Mouse (Mus musculus) heart, embryonic 14.5 days (tissue): ENCODE measurements around the gene Mybph. TPM values are rescaled to one million over a fixed set of nuclear protein-coding genes. Genes with fewer than 3 reads are reported as not detected.
A peak's percentile ranks its signal among the peaks of the same experiment; 100 is the strongest.

ENCODE experiments used
- ATAC-seq: fragments of 200-750 bp; cut with Nextera tagmentation; 2 replicates; pipeline ENCODE4 v1.8.0; 2017; ENCODE audit warnings: low read depth, moderate TSS enrichment; ENCODE audit not compliant: insufficient number of reproducible peaks, insufficient read depth, low FRiP score
- H3K27ac ChIP-seq, 2 experiments: fragments of 200-500 bp in 1 of 2; fragments of 300-500 bp in 1 of 2; sonication (generic) in 1 of 2; replicated peaks in 1 of 2; 2 replicates each; pipeline ENCODE4 v1.5.1; 2012 to 2014; ENCODE audit warnings: low read depth in 2 of 2, low read length in 2 of 2, control low read depth in 1 of 2, mild to moderate bottlenecking in 1 of 2, mixed read lengths in 1 of 2; ENCODE audit not compliant: control insufficient read depth in 1 of 2, insufficient read depth in 1 of 2
- H3K27me3 ChIP-seq: fragments of 300-500 bp; sonication (generic); 2 replicates; pipeline ENCODE4 v1.6.1; 2014; ENCODE audit warnings: mild to moderate bottlenecking, low read length, control low read depth; ENCODE audit not compliant: control insufficient read depth, insufficient read depth
- H3K36me3 ChIP-seq: fragments of 300-500 bp; sonication (generic); 2 replicates; pipeline ENCODE4 v1.6.1; 2014; ENCODE audit warnings: mild to moderate bottlenecking, control low read depth, low read length, mixed read lengths; ENCODE audit not compliant: control insufficient read depth, insufficient read depth
- H3K4me1 ChIP-seq, 2 experiments: fragments of 200-500 bp in 1 of 2; fragments of 300-500 bp in 1 of 2; sonication (generic) in 1 of 2; 2 replicates each; pipeline ENCODE4 v1.6.1; 2012 to 2014; ENCODE audit warnings: low read length in 2 of 2, control low read depth in 1 of 2, mixed read lengths in 1 of 2; ENCODE audit not compliant: control insufficient read depth in 2 of 2, insufficient read depth in 2 of 2
- H3K4me2 ChIP-seq: fragments of 300-500 bp; sonication (generic); 2 replicates; pipeline ENCODE4 v1.6.1; 2014; ENCODE audit warnings: mild to moderate bottlenecking, low read length
- H3K4me3 ChIP-seq, 2 experiments: fragments of 200-500 bp in 1 of 2; fragments of 300-500 bp in 1 of 2; sonication (generic) in 1 of 2; 2 replicates each; pipeline ENCODE4 v1.5.1; 2012 to 2014; ENCODE audit warnings: low read length in 2 of 2, mild to moderate bottlenecking in 2 of 2, control low read depth in 1 of 2, low read depth in 1 of 2, moderate library complexity in 1 of 2; ENCODE audit not compliant: control insufficient read depth in 1 of 2, insufficient read depth in 1 of 2
- H3K9ac ChIP-seq: fragments of 300-500 bp; sonication (generic); 2 replicates; pipeline ENCODE4 v1.6.1; 2014; ENCODE audit warnings: mild to moderate bottlenecking, low read length
- H3K9me3 ChIP-seq: fragments of 300-500 bp; sonication (generic); 2 replicates; pipeline ENCODE4 v1.6.1; 2016; ENCODE audit warnings: low read length, control low read depth; ENCODE audit not compliant: control insufficient read depth
- WGBS: fragments of 180-500 bp; shearing (Covaris S2); extraction: QIAGEN DNeasy Blood & Tissue Kit; methylation state at CpG from one replicate; pipeline ENCODE4 v1.1.7; 2014; 5-methylcytosine and 5-hydroxymethylcytosine counted together
- polyA plus RNA-seq: library from polyadenylated mRNA; unstranded; fragments of >200 nt; fragmentation: Nextera tagmentation; extraction: Ambion mirVana; gene quantifications from 2 replicates; pipeline ENCODE4 v1.2.1, GENCODE M21; 2014

Gene Mybph
- polyA plus RNA-seq, 1 experiment from 2014 or later, result 0.27 TPM

- no peak overlapping the region for H3K4me3 ChIP-seq
- peaks cover 4% of the 10 kb centered on the region for H3K27me3 ChIP-seq
- H3K27ac ChIP-seq, result no peak overlapping the region
- H3K4me1 ChIP-seq, result peaks cover 3 to 5% of the 10 kb centered on the region in 2 experiments; a peak in 2 of 4 replicates
- H3K9me3 ChIP-seq, result no peaks in the 10 kb centered on the region
- no peak overlapping the region for H3K4me2 ChIP-seq
- no peaks in the 10 kb centered on the region for H3K36me3 ChIP-seq
- no peak for ATAC-seq
- 77% methylated on average over 5 of the region's 5 CpGs for WGBS
- H3K9ac ChIP-seq, result no peak overlapping the region
Observed at GRCm38 (mm10) chr1:134188217-134188616, 5.0 kb upstream of the Mybph start.

DNA sequence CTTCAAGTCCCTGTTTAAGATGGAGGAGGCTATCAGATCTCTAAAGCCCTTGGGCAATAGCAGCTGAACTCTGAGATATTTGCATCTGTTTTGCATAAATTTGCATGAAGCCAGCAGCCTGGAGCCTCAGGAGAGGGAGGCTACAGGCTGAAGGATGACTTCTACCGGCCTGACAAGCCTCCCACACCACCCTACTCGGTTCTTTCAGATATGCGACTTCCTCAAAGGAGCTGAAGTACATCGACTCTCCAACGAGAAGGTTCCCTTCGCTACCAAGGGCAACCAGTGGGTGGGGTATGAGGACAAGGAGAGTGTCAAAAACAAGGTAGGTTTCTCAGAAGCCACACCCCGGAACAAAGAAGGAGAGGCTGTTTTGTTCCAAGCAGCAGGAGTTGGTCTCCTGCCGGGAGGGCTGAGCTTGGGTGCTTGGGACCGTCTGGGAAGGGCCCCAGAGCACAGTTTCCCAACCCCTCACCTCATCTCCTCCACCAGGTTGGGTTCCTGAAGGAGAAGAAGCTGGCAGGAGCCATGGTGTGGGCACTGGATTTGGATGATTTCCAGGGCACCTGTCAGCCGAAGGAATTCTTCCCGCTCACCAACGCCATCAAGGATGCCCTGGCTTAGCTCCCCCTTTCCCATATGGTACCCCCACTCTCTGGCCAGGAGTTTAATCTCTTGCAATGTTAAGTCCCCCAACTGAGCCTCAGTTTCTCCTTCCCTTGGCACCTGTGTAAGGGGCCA lies 4.1 kb upstream of the Mybph start:
- Histone ChIP-seq H3K4me3 (no peak overlapping the region), H3K4me1 (peaks cover 11 to 14% of the 10 kb centered on the region in 2 experiments), H3K9me3 (no peaks in the 10 kb centered on the region), H3K27me3 (peaks cover 4% of the 10 kb centered on the region), H3K9ac (no peak overlapping the region), H3K27ac (no peak overlapping the region), H3K4me2 (no peak overlapping the region), H3K36me3 (no peaks in the 10 kb centered on the region)
- 20% methylated on average over 12 of the region's 12 CpGs for WGBS
- no peak for ATAC-seq

GRCm38 (mm10) chr1:134191192-134191591 lies 2.1 kb upstream of the Mybph start:
- WGBS, result 79% methylated on average over 5 of the region's 5 CpGs
- Histone ChIP-seq H3K36me3 (no peaks in the 10 kb centered on the region), H3K9ac (no peak overlapping the region), H3K4me3 (no peak overlapping the region), H3K4me2 (no peak overlapping the region), H3K27ac (no peak overlapping the region), H3K9me3 (no peaks in the 10 kb centered on the region), H3K27me3 (peaks cover 4% of the 10 kb centered on the region), H3K4me1 (peaks cover 31 to 34% of the 10 kb centered on the region in 2 experiments)
- ATAC-seq, result no peak

DNA sequence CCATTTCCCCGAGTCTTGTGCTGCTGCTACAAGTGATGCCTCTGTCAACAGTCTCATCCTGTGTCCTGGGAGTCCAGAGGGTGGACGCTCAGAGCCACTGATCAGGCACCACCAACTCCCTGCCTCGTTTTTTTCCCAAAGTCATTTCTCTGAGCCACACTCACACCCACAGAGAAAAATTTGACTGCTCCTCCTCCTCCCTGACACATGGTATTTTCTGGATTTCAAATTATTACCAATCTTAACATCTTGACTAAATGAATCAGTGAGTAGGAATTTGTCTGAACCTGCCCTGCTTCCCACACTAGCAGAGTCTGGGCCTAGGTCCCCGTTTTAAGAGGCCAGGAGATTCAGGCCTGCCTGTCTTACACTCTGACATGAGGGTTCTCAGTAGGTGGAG lies 1.2 kb upstream of the Mybph start:
- H3K4me3 ChIP-seq, result no peak overlapping the region
- no peaks in the 10 kb centered on the region for H3K9me3 ChIP-seq
- H3K4me2 ChIP-seq, result no peak overlapping the region
- ATAC-seq, result no peak
- H3K27ac ChIP-seq, result no peak overlapping the region
- H3K36me3 ChIP-seq, result no peaks in the 10 kb centered on the region
- WGBS, result 50% methylated on average over 4 of the region's 4 CpGs
- peaks cover 32 to 36% of the 10 kb centered on the region in 2 experiments for H3K4me1 ChIP-seq
- H3K9ac ChIP-seq, result no peak overlapping the region
- H3K27me3 ChIP-seq, result peaks cover 4% of the 10 kb centered on the region

GRCm38 (mm10) chr1:134193674-134194197 lies 488 bp downstream of the Mybph start:
- H3K9ac ChIP-seq, result peak overlapping the region; percentile 13; the same call in 1 of the 2 replicates
- H3K27me3 ChIP-seq, result peaks cover 2% of the 10 kb centered on the region
- peaks cover 32 to 36% of the 10 kb centered on the region in 2 experiments for H3K4me1 ChIP-seq
- no peak overlapping the region for H3K4me3 ChIP-seq
- WGBS, result 45% methylated on average over 7 of the region's 7 CpGs
- no peak overlapping the region for H3K27ac ChIP-seq
- H3K9me3 ChIP-seq, result no peaks in the 10 kb centered on the region
- H3K36me3 ChIP-seq, result no peaks in the 10 kb centered on the region
- ATAC-seq, result no peak
- H3K4me2 ChIP-seq, result no peak overlapping the region

DNA sequence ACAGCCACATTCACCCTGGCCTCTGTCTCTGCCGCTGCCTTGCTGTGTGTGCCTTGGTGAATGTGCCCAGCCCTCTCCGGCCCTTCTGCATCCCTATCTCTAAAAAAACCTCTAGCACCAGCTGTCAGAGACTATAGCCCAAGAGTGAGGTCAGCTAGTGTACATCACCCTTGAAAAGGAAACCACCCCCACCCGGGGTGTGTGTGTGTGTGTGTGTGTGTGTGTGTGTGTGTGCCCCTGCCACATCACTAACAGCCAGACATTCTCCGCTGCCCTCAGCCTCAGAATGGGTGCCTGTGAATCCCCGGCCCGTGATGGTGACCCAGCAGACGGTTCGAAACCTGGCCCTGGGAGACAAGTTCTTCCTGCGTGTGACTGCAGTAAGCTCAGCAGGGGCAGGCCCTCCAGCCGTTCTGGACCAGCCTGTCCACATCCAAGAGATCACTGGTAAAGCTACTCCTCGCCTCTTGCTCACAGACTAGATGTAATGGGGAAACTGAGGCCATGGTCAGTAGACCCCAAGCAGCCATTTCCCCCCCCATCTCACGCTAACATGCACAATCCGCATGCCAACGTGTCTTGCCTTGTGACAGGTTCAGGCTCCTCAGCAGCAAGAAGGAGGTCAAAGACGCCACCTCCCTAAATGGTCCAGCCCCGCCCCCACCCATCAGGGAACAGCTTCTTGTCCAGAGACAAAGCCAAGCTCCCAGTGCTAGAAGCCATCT lies 1.2 kb downstream of the Mybph start:
- no peak overlapping the region for H3K4me2 ChIP-seq
- no peaks in the 10 kb centered on the region for H3K9me3 ChIP-seq
- no peaks in the 10 kb centered on the region for H3K27me3 ChIP-seq
- no peak overlapping the region for H3K4me3 ChIP-seq
- H3K27ac ChIP-seq, result 0 out of 4 replicates have a peak overlapping the region, but pooled peaks of 1 of the 2 experiments have one; percentile 70
- WGBS, result 57% methylated on average over 16 of the region's 16 CpGs
- H3K4me1 ChIP-seq, result peaks cover 29 to 34% of the 10 kb centered on the region in 2 experiments
- H3K9ac ChIP-seq, result peak overlapping the region; percentile 8; the same call in 1 of the 2 replicates
- ATAC-seq, result no peak
- H3K36me3 ChIP-seq, result no peaks in the 10 kb centered on the region

DNA sequence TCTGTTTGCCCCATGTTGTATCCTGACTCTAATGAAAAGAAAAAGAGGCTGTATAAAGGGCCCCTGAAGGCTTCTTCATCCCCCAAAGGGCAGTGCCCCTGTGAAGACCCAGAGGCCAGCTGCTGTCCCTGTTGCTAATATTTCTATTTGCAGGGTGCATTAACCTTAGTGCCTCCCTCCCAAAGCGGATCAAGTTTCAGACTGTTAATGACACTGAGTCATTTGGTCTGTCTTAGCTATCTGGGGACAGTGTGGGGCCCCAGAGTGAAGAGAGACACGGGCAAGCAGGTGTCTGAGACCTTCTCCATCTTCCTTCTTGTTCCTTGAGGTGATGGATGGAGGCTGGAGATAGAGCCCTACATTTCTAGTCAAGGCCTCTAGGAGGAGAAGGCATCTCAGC lies 1.9 kb downstream of the Mybph start:
- ATAC-seq, result no peak
- peak overlapping the region in 1 of 2 experiments; percentile 70; a peak in 2 of 4 replicates for H3K27ac ChIP-seq
- H3K36me3 ChIP-seq, result no peaks in the 10 kb centered on the region
- peak overlapping the region; percentile 25; the same call in 1 of the 2 replicates for H3K9ac ChIP-seq
- peak overlapping the region; percentile 31 for H3K4me2 ChIP-seq
- peaks cover 29 to 34% of the 10 kb centered on the region in 2 experiments for H3K4me1 ChIP-seq
- no peak overlapping the region for H3K4me3 ChIP-seq
- no peaks in the 10 kb centered on the region for H3K9me3 ChIP-seq
- WGBS, result 41% methylated on average over 2 of the region's 2 CpGs
- H3K27me3 ChIP-seq, result no peaks in the 10 kb centered on the region
